Mouse (Mus musculus) frontal cortex, postnatal 10 days (tissue): ENCODE results near the gene Kbtbd2.

Experiments used
- DNase-seq, 2 experiments: peaks; one replicate each; pipeline ENCODE4 v3.0.0; 2022; ENCODE audit warnings: low spot score in 2 of 2, mixed read lengths in 1 of 2

Gene Kbtbd2

DNA sequence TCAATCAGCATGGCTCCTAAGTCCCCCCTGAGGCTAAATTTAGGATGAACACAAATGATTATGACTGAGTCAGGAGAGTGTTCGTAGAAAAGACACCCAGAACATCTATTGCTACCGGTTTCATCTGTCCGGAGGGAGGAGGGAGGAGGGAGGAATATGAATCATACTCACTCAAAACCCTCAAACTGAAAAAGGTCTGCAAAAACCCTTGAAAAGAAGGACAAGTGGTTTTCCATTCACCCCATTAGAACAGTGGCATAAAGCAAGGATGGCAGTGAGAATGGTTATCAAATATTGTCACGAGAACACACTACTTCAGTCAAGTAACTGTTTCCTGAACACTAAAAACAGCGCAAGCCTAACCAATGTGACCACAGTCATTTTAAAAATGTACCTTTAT is 12.5 kb downstream of the Kbtbd2 start:
- DNase-seq, result no peak

- DNase-seq, result no peak
These were observed 13.9 kb downstream of the Kbtbd2 start for GRCm38 (mm10) chr6:56783561-56784272.

GRCm38 (mm10) chr6:56779636-56780035 is 18.0 kb downstream of the Kbtbd2 start:
- DNase-seq, result no peak

DNA sequence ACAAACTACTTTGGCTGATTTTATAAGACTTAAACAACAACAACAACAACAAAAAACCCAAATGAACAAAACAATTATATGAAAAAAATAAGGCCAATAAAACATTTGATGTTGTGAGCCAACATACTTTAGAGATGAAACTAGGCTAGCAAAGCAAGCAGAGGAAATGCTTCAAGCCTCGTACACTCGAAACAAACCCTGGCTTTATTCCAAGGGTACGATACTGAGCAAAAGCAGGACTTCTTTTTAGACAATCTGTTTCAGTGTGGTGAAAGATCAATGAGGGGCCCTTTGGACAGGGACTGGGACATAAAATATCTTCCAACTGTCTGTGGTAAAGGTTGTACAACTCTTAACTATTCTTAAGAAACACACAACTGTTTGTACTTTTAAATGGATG is 21.8 kb downstream of the Kbtbd2 start:
- DNase-seq, result no peak

DNA sequence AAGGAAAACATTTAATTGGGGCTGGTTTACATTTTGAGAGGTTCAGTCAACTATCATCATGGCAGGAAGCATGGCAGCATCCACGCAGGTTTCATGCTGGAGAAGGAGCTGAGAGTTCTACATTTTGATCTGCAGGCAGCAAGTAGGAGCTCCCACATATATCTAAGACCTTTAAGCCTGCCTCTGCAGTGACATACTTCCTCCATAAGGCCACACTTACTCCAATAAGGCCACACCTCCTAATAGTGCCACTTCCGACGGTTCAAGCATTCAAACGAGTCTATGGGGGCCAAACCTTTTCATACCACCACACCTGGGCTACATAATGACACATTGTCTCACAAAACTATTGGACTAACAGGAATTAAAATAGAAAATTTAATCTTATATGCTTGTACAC is 31.9 kb downstream of the Kbtbd2 start:
- DNase-seq, result no peak

GRCm38 (mm10) chr6:56765265-56765664 is 32.3 kb downstream of the Kbtbd2 start:
- DNase-seq, result no peak

DNA sequence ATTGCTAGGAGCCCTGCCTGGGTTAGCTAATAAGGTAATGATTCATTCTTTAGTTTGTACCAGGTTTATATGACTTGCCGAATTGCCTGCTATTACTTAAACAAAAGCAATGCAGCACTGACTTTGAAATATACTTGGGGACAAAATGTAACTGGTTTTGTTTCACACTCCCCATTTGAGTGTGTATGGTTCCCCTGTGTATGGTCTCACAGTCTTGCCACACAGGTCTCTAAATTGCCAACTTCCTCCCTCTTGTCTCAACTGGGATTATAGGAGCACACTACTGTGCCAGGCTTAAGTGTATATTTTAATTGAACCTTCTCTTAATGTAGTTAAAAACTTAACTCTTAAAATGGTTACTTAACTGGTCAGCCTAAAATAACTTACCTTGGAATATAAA is 38.3 kb downstream of the Kbtbd2 start:
- no peak for DNase-seq

GRCm38 (mm10) chr6:56756117-56756516 is 41.5 kb downstream of the Kbtbd2 start:
- no peak for DNase-seq

- no peak for DNase-seq
These were observed 43.9 kb downstream of the Kbtbd2 start for GRCm38 (mm10) chr6:56753719-56754118.

DNA sequence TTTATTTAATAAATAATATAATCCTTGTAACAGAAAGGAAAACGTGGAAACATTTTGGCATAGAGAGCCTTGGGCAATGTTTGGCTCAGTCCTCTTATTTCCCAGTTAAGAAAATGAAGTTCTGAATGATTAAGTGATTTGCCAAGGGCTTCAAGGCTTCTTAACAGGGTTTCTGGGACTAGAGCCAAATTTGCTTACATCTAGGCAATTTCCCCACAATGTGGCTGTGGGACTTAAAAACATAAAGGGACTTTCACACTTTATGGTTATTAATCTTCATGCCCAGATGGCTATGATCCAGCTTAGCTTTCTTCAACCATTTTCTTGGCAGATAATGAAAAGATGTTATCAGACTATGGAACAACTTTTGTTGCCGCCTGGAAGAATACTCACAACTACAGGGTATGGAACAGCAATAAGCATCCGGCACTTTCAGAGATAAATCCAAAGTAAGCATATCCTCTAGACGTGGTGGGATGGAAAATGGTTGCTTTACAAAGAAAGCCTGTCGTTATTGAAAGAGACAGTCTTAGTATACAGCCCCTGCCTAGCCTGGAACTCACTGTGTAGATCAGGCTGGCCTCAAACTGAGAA is 51.6 kb downstream of the Kbtbd2 start:
- DNase-seq, result no peak

DNA sequence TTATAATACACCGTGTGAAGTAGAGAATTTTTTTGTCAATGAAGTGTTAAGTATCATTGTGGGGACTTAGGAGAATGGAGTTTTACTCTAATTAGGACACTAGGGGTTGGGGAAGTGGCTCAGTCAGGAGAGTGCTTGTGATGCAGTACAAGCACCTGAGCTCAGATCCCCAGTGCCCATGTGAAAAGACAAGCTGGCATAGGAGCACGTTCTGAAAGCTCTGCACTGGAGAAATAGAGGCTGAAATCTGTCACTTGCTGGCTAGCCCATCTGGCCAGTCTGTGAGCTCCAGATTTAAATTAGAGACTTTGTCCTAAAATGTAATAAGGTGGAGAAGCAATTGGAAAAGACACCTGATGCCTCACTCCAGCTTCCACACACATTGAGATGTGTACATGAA is 65.1 kb downstream of the Kbtbd2 start:
- no peak for DNase-seq
